27 mouse cellular contexts compared by ENCODE assay signal in genomic region chr1:28565383-28566154, GRCm38 (mm10).
DNase-seq lines count a peak whose midpoint lies in the region; ATAC-seq and TF ChIP-seq lines count a peak whose summit lies in the region.
"Had no signal": no experiment of that assay in that cellular context is flagged by ENCODE, and none has a peak within 500 bp of the region (broad histone marks: within the 10 kb centered on the region; RNA-seq: fewer than 3 reads in every experiment).

No protein-coding gene starts in this region.

- ATAC-seq in midbrain, embryonic 12.5 days (ENCODE audit: low FRiP score, low read depth): peak; percentile 87
- no peak for ATAC-seq in midbrain, embryonic 16.5 days
- no peak for ATAC-seq in intestine, postnatal 0 days
- ATAC-seq: CD4-positive, CD25-positive, alpha-beta regulatory T cell, adult 4 months; forebrain, embryonic 13.5 days had no signal

- H3K27ac ChIP-seq in midbrain, embryonic 12.5 days (replicated peaks): no peak overlapping the region
- H3K27ac ChIP-seq in midbrain, embryonic 16.5 days (ENCODE audit: low read length): no peak overlapping the region
- no peak overlapping the region for H3K27ac ChIP-seq in intestine, postnatal 0 days (ENCODE audit: low read depth, low read length)
- H3K27ac ChIP-seq: forebrain, embryonic 13.5 days; hindbrain, embryonic 13.5 days; kidney, embryonic 15.5 days; limb, embryonic 12.5 days; liver, embryonic 15.5 days had no signal

- no peak overlapping the region for H3K4me2 ChIP-seq in midbrain, embryonic 12.5 days (replicated peaks)
- H3K4me2 ChIP-seq in midbrain, embryonic 16.5 days (ENCODE audit: low read length): no peak overlapping the region
- no peak overlapping the region for H3K4me2 ChIP-seq in intestine, postnatal 0 days (replicated peaks; ENCODE audit: low read depth)
- H3K4me2 ChIP-seq: forebrain, embryonic 13.5 days; heart, embryonic 11.5 days; hindbrain, embryonic 13.5 days; kidney, embryonic 15.5 days; limb, embryonic 12.5 days; liver, embryonic 15.5 days; lung, embryonic 14.5 days had no signal

- no peak overlapping the region for H3K4me3 ChIP-seq in midbrain, embryonic 12.5 days
- H3K4me3 ChIP-seq in midbrain, embryonic 16.5 days (ENCODE audit: low read depth, low read length): no peak overlapping the region
- no peak overlapping the region for H3K4me3 ChIP-seq in intestine, postnatal 0 days (ENCODE audit: low read depth, low read length)
- H3K4me3 ChIP-seq: forebrain, embryonic 13.5 days; hindbrain, embryonic 13.5 days; kidney, embryonic 15.5 days; limb, embryonic 12.5 days; liver, embryonic 15.5 days had no signal

- no peak for TF ChIP-seq CTCF in intestine, postnatal 0 days (IDR thresholded peaks at IDR 0.05; ENCODE audit: low read depth)

- no peaks in the 10 kb centered on the region for H3K27me3 ChIP-seq in midbrain, embryonic 12.5 days
- no peaks in the 10 kb centered on the region for H3K27me3 ChIP-seq in midbrain, embryonic 16.5 days (ENCODE audit: control insufficient read depth, insufficient read depth, low read depth, low read length)
- H3K27me3 ChIP-seq in intestine, postnatal 0 days (replicated peaks; ENCODE audit: control insufficient read depth, insufficient read depth, low read length): no peaks in the 10 kb centered on the region
- H3K27me3 ChIP-seq: forebrain, embryonic 13.5 days; hindbrain, embryonic 13.5 days; kidney, embryonic 15.5 days; limb, embryonic 12.5 days; liver, embryonic 15.5 days had no signal

- 72% methylated on average over 11 of the region's 11 CpGs for WGBS in midbrain, embryonic 12.5 days
- WGBS in midbrain, embryonic 16.5 days: 68% methylated on average over 11 of the region's 11 CpGs
- 90% methylated on average over 11 of the region's 11 CpGs for WGBS in intestine, postnatal 0 days

- no peak overlapping the region for H3K9ac ChIP-seq in midbrain, embryonic 12.5 days (replicated peaks)
- no peak overlapping the region for H3K9ac ChIP-seq in midbrain, embryonic 16.5 days (ENCODE audit: low read depth, low read length)
- no peak overlapping the region for H3K9ac ChIP-seq in intestine, postnatal 0 days (ENCODE audit: low read depth, low read length)
- H3K9ac ChIP-seq: forebrain, embryonic 13.5 days; hindbrain, embryonic 13.5 days; kidney, embryonic 15.5 days; limb, embryonic 12.5 days; liver, embryonic 15.5 days; lung, embryonic 14.5 days had no signal

- no peaks in the 10 kb centered on the region for H3K9me3 ChIP-seq in midbrain, embryonic 12.5 days
- no peaks in the 10 kb centered on the region for H3K9me3 ChIP-seq in midbrain, embryonic 16.5 days (replicated peaks; ENCODE audit: control insufficient read depth, low read length, poor library complexity, severe bottlenecking)
- H3K9me3 ChIP-seq in intestine, postnatal 0 days (ENCODE audit: control insufficient read depth): no peaks in the 10 kb centered on the region
- H3K9me3 ChIP-seq: forebrain, embryonic 13.5 days; hindbrain, embryonic 13.5 days; kidney, embryonic 15.5 days; limb, embryonic 12.5 days; liver, embryonic 15.5 days had no signal

- no peaks in the 10 kb centered on the region for H3K36me3 ChIP-seq in midbrain, embryonic 12.5 days
- no peaks in the 10 kb centered on the region for H3K36me3 ChIP-seq in midbrain, embryonic 16.5 days (ENCODE audit: control insufficient read depth, insufficient read depth, low read length)
- H3K36me3 ChIP-seq in intestine, postnatal 0 days (ENCODE audit: control insufficient read depth, insufficient read depth): no peaks in the 10 kb centered on the region
- H3K36me3 ChIP-seq: hindbrain, embryonic 13.5 days; kidney, embryonic 15.5 days; limb, embryonic 12.5 days; liver, embryonic 15.5 days had no signal

- DNase-seq in embryo, embryonic 10.5 days (ENCODE audit: low spot score): peak; percentile 64
- DNase-seq in forelimb bud, embryonic 11.5 days (ENCODE audit: low read depth, low spot score): peak; percentile 19
- peak; percentile 40 for DNase-seq in retina, embryonic 14.5 days (ENCODE audit: low spot score)
- DNase-seq in lung, postnatal 25 days (ENCODE audit: low spot score): no peak
- no peak for DNase-seq in layer of hippocampus, adult 11-12 months (ENCODE audit: low spot score)
- DNase-seq: adrenal gland, postnatal 25 days; cerebellum, adult 18-20 months; cerebellum, postnatal 10 days; gastrocnemius, postnatal 25 days; heart, adult 18-20 months; heart, postnatal 4 days; kidney, adult 11 months; kidney, postnatal 36 days; lung, embryonic 14.5 days; lung, postnatal 14 days; thymus, adult 2 months; thymus, postnatal 36 days had no signal

- no peaks in the 10 kb centered on the region; the same call in 1 of the 2 replicates for H3K4me1 ChIP-seq in midbrain, embryonic 12.5 days
- no peaks in the 10 kb centered on the region for H3K4me1 ChIP-seq in midbrain, embryonic 16.5 days (ENCODE audit: control insufficient read depth, insufficient read depth, low read length)
- H3K4me1 ChIP-seq in intestine, postnatal 0 days (replicated peaks; ENCODE audit: control insufficient read depth, insufficient read depth, low read length): no peaks in the 10 kb centered on the region
- H3K4me1 ChIP-seq: forebrain, embryonic 13.5 days; hindbrain, embryonic 13.5 days; kidney, embryonic 15.5 days; limb, embryonic 12.5 days; liver, embryonic 15.5 days had no signal

Comparison
In these comparisons a context has a peak if more than half of its experiments do, and no peak if none do; other contexts are left out.
1. DNase-seq: peak in embryo, embryonic 10.5 days (single experiment), forelimb bud, embryonic 11.5 days (single experiment) and retina, embryonic 14.5 days (single experiment); none in lung, postnatal 25 days (single experiment) and layer of hippocampus, adult 11-12 months (single experiment).